Mouse (Mus musculus) forelimb bud, embryonic 11.5 days (tissue): ENCODE data around the gene Tdrd3.
A peak's percentile ranks its signal among the peaks of the same experiment; 100 is the strongest.

Experiments used
- DNase-seq: peaks from one replicate; pipeline ENCODE4 v3.0.0-alpha.2; 2012; ENCODE audit warnings: low read depth, low spot score

Tdrd3 gene

GRCm38 (mm10) chr14:87451645-87452443 is 35.4 kb downstream of the Tdrd3 start:
- DNase-seq = peak; percentile 76

- no peak for DNase-seq
Measured at GRCm38 (mm10) chr14:87455630-87456175, 39.3 kb downstream of the Tdrd3 start.

- DNase-seq = no peak
Measured at GRCm38 (mm10) chr14:87459777-87460176, 43.3 kb downstream of the Tdrd3 start.

- no peak for DNase-seq
Measured at GRCm38 (mm10) chr14:87461543-87461942, 45.1 kb downstream of the Tdrd3 start.

GRCm38 (mm10) chr14:87463963-87464654 is 47.7 kb downstream of the Tdrd3 start:
- DNase-seq = peak; percentile 70

- DNase-seq = no peak
Measured at GRCm38 (mm10) chr14:87464655-87465054, 48.2 kb downstream of the Tdrd3 start.

GRCm38 (mm10) chr14:87467586-87467985 is 51.1 kb downstream of the Tdrd3 start:
- DNase-seq = no peak

GRCm38 (mm10) chr14:87471521-87471920 is 55.1 kb downstream of the Tdrd3 start:
- no peak for DNase-seq

GRCm38 (mm10) chr14:87472782-87473181 is 56.3 kb downstream of the Tdrd3 start:
- DNase-seq = no peak

- no peak for DNase-seq
Measured at GRCm38 (mm10) chr14:87475721-87476359, 59.4 kb downstream of the Tdrd3 start.

GRCm38 (mm10) chr14:87478339-87478951 is 62.0 kb downstream of the Tdrd3 start:
- no peak for DNase-seq

GRCm38 (mm10) chr14:87485888-87486287 is 69.4 kb downstream of the Tdrd3 start:
- DNase-seq = no peak

- DNase-seq = no peak
Measured at GRCm38 (mm10) chr14:87497955-87498594, 81.6 kb downstream of the Tdrd3 start.

- no peak for DNase-seq
Measured at GRCm38 (mm10) chr14:87505924-87506323, 89.5 kb downstream of the Tdrd3 start.

GRCm38 (mm10) chr14:87515281-87515680 is 98.8 kb downstream of the Tdrd3 start:
- DNase-seq = no peak

GRCm38 (mm10) chr14:87517381-87517780 is 100.9 kb downstream of the Tdrd3 start:
- no peak for DNase-seq

GRCm38 (mm10) chr14:87531847-87532246 is 115.4 kb downstream of the Tdrd3 start:
- DNase-seq = no peak

- no peak for DNase-seq
Measured at GRCm38 (mm10) chr14:87537127-87537819, 120.8 kb downstream of the Tdrd3 start.

- DNase-seq = no peak
Measured at GRCm38 (mm10) chr14:87549986-87550385, 133.5 kb downstream of the Tdrd3 start.

- no peak for DNase-seq
Measured at GRCm38 (mm10) chr14:87552211-87552610, 135.8 kb downstream of the Tdrd3 start.

- no peak for DNase-seq
Measured at GRCm38 (mm10) chr14:87563841-87564240, 147.4 kb downstream of the Tdrd3 start.
